Mouse (Mus musculus) G1E (cell line): ENCODE measurements around the gene Itpk1.

ENCODE experiments used
- CTCF ChIP-seq: IDR thresholded peaks from 2 replicates; pipeline ENCODE4 v1.5.1; 2012; ENCODE audit warnings: low read depth, low read length, inconsistent platforms, mixed read lengths
- GATA1 ChIP-seq: IDR thresholded peaks from 2 replicates; pipeline ENCODE4 v1.6.1; 2012; ENCODE audit warnings: borderline replicate concordance, low read length, inconsistent platforms, mixed read lengths
- POLR2AphosphoS5 ChIP-seq: IDR thresholded peaks from 2 replicates; pipeline ENCODE4 v1.6.1; 2012; ENCODE audit warnings: low read depth, low read length, inconsistent platforms; ENCODE audit not compliant: insufficient replicate concordance
- TAL1 ChIP-seq: conservative IDR thresholded peaks from 2 replicates; pipeline ENCODE4 v1.6.1; 2012; ENCODE audit warnings: low read depth, low read length, inconsistent platforms, mixed read lengths

- no peak for TF ChIP-seq CTCF
- TF ChIP-seq GATA1, result no peak
- TF ChIP-seq POLR2AphosphoS5, result no peak
- no peak for TF ChIP-seq TAL1
These were observed 176.7 kb downstream of the Itpk1 start for GRCm38 (mm10) chr12:102527989-102528388.
